Mouse (Mus musculus): ENCODE data around the gene Nap1l5. TPM values are rescaled to one million over a fixed set of nuclear protein-coding genes. Genes with fewer than 3 reads are reported as not detected.

Nap1l5 gene
- not detected in 2 replicates for polyA plus RNA-seq (2012)

DNA sequence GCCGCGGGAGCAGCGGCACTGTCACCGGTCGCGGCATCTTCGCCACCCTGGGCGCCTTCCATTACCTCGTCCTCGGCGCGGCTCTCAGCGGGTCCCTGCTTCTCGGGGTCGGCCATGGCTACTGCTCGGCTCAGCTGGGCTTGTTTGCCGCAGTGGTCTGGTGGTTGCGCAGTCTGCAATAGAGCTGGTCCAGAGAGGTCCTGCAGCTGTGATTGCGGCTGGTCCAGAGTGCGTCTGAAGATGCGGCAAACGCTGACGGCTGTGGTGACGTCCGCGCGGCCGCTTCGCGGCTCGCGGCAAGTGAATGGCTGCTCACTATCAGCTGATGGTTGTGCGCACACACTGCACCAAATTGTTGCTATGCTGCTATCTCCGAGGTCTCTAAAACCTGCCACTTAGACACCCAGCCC lies at the start of gene Nap1l5:
Nap1l5 (minus strand) TSS at position 225 of the 410 bp plus-strand sequence.
- no peak for TF ChIP-seq GATA1 (IDR thresholded peaks at IDR 0.05; ENCODE audit: low read length)

DNA sequence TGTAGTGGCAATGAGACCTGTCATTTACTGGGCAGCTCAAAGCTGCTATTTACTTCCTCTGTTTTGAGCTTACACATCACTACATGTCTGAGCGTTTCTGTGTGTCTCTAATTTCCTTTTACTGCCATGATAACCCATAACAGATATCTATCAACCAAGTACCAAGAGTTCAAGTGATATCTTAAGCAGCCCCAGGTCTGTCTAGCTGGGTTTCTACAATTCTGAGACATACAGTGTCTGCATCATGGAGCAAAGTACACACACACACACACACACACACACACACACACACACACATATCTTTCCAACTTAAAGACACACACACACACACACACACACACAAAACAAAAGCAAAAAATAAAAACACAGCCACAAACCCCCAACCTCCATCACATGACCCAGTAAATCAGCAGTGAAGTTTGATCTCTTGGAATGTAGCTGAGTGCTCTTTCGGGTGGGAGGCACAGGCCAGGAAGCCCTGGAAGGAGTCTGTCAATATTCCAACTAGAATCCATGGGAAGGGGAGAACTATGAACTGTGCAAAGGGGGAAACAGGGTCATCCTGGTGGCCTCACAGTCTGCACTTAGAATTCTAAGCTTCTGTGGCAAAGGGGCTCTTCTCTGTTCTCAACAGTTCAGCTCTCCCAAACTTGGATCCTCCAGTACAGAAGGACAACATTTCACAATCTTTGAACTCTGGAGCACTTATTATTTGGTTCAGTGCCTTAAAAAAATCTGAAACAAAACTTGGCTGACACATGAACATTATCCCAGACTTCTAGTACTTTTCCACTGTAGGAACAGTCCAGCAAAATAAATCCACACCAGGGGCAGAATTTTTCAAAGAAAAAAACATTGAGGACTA lies 44.5 kb upstream of the Nap1l5 start:
- no peak for TF ChIP-seq GATA1 (IDR thresholded peaks at IDR 0.05; ENCODE audit: low read length)

DNA sequence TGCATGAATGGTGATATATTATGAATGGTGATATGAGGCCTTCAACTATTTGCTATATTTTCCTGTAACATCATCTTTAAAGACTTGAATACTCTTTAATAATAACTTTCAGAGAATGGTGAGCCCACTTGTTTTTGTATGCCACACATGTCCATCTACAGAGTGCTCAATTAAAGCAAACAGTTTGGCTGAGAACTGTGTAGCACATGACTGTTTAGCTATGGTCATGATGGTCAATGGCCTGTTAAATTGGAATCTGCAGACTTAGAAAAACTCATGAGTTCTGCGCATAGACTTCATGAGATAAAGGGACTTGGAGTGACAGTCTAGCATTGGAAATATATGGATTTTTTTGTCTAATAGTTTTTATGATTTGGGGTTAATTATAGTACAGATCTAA lies 43.5 kb upstream of the Nap1l5 start:
- no peak for TF ChIP-seq GATA1 (IDR thresholded peaks at IDR 0.05; ENCODE audit: low read length)

DNA sequence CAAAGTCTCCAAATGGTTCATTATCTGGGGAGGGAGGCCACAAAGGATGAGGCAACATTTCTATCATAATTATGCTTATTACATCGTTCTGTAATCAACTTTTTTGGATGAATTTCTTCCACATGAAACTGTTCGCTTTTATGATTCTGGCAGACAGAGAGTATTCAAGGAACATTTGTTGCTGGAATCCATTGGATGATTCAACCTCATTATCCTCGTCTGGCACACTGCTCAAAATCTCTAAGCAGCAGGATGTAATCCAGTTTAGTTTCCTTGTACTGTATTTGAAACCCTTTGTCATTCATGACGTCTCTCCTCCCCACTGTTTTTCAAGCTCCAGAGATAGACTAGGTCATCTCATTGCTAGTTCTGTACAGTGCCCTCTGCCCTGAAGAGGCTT lies 40.0 kb upstream of the Nap1l5 start:
- no peak for TF ChIP-seq GATA1 (IDR thresholded peaks at IDR 0.05; ENCODE audit: low read length)

DNA sequence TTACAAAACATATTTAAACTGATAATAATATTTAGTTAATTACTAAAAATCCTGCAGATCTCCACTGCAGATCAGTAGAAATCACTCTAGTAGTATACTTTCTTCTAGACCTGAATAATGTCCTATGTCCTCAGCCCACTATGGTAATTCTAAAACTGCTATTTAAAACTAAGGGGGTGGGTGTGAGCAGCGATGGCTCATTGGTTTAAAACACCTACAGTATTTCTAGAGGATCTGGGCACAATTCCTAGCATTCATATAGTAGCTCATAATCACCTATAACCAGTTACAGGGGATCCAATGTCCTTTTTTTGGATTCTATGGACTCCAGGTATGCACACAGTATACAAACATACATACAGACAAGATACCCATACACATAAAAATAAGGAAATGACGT lies 39.4 kb upstream of the Nap1l5 start:
- no peak for TF ChIP-seq GATA1 (IDR thresholded peaks at IDR 0.05; ENCODE audit: low read length)

DNA sequence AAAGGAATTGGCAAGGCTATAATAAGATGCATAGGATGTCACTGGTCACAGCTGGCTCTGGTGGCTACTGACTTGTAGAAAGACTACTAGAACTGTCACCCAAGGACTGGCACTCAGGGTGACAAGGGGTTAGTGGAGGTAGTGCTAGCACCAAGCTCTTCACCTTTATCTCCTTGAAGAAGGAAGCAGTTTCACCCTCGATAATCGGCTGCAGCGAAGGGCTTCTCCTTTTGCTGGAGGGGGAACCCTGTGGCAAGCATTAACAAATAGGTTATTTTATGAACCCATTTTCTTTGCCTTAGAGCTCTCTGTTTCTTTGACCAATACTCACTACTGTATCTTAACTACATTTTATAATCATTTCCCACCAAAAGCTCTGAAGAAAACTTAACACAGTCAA lies 37.1 kb upstream of the Nap1l5 start:
- TF ChIP-seq GATA1 (IDR thresholded peaks at IDR 0.05; ENCODE audit: low read length): no peak

DNA sequence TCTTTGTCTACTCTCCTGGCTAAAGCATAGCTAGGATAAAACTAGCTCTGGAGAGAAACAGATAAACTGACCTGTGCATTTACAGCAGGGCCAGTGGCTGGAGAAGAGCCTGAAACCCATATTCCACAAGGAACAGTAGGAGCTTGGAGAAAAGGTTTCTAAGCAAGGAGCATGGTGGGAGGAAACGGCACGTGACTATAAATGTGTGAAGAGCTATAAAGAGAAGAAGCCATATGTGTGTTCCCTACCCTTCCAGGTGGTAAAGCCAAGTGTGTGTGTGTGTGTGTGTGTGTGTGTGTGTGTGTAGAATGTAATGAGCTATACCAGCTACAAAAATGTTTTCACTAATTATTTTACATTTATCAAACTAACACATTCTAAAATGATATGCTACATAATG lies 35.4 kb upstream of the Nap1l5 start:
- no peak for TF ChIP-seq GATA1 (IDR thresholded peaks at IDR 0.05; ENCODE audit: low read length)

DNA sequence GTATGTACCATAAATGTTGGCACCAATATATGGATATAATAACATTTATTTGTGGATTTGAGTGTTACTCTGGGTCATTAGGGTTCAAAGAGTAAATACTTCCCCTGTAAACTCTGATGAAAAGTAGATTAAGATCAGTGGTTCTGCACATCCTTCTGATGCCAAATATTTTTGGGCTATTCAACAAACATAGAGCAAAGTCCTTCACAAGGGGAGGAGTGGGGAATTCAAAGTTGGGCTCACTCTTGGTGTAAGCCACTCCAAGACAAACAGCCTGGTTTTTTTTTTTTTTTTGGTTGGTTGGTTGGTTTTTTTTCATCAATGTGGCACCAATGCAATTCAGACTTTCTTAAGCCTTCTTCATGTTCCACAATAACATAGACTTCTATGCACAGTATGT lies 30.9 kb upstream of the Nap1l5 start:
- no peak for TF ChIP-seq GATA1 (IDR thresholded peaks at IDR 0.05; ENCODE audit: low read length)

DNA sequence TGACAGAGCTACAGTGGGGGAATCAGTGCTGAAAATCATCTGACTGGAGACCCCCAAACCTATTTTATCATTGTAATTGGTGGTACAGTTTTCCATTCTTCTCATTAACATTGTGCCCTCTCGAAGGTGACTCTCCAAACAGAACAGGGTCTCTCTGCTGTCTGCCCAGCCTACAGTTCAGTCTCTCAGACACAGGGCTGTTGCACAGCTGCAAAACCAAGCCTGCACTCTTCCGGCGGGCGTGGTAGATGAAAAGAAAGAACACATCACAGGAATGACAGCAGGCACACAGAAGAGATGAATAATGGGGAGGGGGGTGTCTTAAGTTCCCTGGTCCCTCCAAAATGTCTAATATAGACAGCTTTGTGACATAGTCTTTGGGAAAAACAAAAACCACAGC lies 27.3 kb upstream of the Nap1l5 start:
- no peak for TF ChIP-seq GATA1 (IDR thresholded peaks at IDR 0.05; ENCODE audit: low read length)

DNA sequence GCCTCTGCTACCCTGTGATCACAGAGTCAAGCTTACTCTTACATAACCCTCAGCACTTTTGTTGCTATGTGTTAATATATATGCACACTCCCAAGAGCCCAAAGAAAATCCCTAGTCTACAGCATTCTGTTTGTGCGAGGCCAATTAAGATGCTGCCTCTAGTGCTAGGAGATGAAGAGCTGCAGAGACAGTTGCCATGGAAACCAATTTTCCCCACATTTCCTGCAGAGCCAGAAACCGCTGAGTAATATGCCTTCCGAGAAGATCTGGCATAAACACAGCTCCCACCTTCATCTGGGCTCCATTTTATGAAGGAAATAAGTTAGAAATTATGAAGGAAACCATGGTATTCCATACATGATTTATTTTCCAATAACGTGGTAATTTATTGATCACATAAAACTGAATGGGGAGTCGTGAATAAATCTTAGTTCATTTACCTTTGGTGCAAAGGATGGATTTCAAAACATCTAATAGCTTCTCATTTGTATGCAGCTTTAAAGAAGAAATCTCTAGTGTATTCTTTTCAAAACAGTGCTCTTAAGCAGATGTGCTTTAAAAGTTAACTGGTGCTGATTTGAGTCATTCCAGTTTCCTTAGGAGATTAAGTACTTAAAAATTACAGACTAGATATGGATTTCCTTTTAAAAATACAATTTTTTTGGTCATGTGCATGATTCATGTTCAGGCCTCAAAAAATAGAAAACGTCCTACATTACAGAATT lies 26.5 kb upstream of the Nap1l5 start:
- TF ChIP-seq GATA1 (IDR thresholded peaks at IDR 0.05; ENCODE audit: low read length): no peak

DNA sequence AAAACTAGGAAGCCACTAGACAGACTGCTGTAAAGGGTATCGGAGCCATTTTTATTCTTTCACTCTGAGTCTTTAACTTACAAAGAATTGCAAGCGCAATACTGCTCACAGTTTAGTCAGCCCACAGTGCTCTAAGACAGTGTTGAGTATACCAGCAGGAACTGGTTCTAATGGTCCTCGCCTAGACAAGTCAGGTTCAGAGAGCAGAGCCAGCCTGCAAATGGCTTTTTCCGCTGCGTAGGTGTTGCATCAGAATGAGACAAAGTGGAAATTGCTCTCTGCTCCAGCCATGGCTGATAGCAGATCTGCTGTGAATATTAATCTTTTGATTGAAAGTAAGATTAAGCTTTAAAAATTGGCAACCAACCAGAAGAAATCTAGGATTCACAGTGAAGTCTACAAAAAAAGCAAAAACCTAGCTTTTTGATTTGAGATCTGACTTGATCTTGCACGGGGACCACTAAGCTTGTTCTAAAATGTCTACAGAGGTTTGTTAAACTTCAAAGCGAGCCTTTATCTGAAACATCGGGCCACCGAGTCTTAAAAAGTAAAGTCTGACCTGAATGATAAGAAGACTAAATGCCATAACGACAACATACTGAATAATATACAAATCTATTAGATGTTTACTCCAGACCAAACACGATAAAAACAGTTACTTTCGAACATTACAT lies 25.8 kb upstream of the Nap1l5 start:
- TF ChIP-seq GATA1 (IDR thresholded peaks at IDR 0.05; ENCODE audit: low read length): no peak

DNA sequence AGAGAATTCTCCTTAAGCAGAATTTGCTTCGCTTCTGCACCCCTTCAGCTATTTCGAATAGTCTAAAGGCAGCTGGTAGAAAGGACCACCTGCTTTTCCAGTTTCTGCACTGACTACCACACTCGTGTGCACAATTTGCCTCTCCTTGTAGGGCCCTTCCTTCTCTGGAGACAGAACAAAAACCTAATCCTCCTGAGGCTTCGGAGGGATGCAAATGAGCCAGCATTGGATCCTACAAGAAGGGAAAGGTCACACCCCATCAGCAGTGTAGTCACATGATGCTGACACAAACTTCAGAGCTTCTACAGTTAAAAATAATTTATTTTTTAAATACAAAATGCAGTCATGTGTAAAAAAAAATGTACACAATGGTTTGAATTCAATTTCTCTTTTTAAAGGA lies 24.3 kb upstream of the Nap1l5 start:
- TF ChIP-seq GATA1 (IDR thresholded peaks at IDR 0.05; ENCODE audit: low read length): no peak

DNA sequence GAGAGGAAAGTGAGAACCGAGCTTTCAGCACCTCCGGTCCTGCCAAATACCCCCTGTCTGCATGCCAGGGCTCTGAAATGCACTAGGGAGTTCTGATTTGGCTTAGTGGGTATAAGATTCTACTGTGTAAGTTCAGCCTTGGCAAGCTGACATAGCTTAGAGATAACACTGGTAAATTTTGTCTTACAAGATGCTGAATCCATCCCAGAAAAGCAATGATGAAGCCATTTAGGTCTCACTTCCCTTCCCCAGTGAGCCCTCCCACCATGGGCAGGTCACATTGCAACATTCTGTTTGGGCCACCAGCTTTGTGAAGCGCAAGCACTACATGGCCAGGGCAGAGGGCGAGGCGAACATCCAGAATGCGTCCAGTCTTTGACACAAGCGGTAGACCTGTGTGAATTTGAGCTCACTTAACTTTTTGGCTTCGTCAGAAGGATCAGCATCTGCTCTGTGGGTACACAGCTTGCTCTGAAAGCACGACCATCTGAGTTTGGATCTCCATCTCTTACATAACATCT lies 23.1 kb upstream of the Nap1l5 start:
- TF ChIP-seq GATA1 (IDR thresholded peaks at IDR 0.05; ENCODE audit: low read length): no peak

DNA sequence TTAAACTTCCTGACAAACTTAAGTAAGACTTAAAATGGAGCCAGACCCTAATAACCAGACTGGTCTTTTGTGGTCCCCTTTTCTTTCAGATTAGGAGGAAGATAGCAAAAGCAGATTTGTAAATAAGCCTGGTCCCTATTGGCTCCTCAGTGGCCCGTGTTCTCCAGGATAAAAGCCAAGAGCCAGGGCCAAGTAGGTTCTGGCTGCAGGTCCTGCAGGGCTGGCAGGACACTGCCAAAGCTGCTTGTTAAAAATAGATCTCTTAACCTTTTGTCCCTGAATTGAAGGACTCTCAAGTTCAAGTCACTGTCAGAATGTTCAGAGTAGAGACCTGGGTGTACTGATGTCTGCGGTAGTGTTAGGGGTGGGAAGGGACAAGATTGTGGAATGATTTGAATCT lies 21.0 kb upstream of the Nap1l5 start:
- no peak for TF ChIP-seq GATA1 (IDR thresholded peaks at IDR 0.05; ENCODE audit: low read length)

DNA sequence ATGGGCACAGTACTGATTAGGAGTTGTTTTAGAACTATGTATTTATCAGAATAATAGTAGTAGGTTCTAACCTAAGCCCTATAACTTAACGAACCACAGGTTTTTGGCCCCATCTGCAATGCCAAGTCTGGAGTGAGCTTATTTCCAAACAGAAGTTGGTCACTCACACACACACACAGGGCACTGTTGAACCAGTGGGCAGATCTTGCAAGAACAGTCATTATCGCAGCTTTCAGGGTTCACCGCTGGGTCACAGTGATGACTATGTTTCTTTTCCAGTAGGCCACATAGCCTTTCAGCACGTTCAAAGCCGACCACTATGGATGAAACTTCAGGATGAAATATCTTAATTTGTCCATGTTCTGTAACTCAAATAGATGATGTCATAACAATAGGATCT lies 15.6 kb upstream of the Nap1l5 start:
- no peak for TF ChIP-seq GATA1 (IDR thresholded peaks at IDR 0.05; ENCODE audit: low read length)

DNA sequence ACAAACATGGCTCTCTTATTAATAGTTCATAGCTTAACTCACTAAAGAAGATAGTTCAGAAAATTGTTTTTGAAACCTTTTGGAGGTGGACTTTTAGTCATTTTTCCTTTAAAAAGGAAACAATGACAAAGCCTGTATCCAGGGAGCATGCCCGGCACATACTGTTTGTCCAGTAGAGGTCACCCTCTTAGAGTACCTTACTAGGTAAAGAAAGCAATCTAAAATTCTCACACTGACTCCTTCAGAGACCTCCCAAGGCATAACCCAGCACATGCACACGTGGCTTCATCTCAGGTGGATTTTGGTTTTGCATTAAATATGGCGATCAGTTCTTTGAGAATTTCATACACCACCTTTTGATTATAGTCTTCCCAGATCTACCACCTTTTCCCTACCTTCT lies 14.7 kb upstream of the Nap1l5 start:
- no peak for TF ChIP-seq GATA1 (IDR thresholded peaks at IDR 0.05; ENCODE audit: low read length)

All from G1E-ER4 (cell line).